Mouse (Mus musculus) ovary, adult 10 weeks (tissue): ENCODE measurements around the gene Gabrr1. TPM values are rescaled to one million over a fixed set of nuclear protein-coding genes. Genes with fewer than 3 reads are reported as not detected.

Source experiments
- polyA plus RNA-seq: library from polyadenylated mRNA; stranded (reverse); fragments of 350-450 nt; fragmentation: Illumina TruSeq; extraction: RNeasy Lipid Tissue Mini Kit (QIAGEN cat#74804); gene quantifications from one replicate; pipeline ENCODE4 v1.2.3, GENCODE M21; 2014

Gene Gabrr1
- polyA plus RNA-seq = not detected

GRCm38 (mm10) chr4:33132221-33132620 lies at the start of gene Gabrr1:
TSS of gene Gabrr1 (plus strand) at chr4:33132521.

GRCm38 (mm10) chr4:33189735-33190036 lies 57.4 kb downstream of the Gabrr1 start, which contains the start of gene Pm20d2:
TSS of gene Pm20d2 (minus strand) at chr4:33189737.

GRCm38 (mm10) chr4:33208881-33209841 lies 76.8 kb downstream of the Gabrr1 start, which contains the start of gene Srsf12:
TSS of gene Srsf12 (plus strand) at chr4:33208991.

Other genes starting within 250 kb of the Gabrr1 start
- gene Ankrd6, start 181.7 kb upstream of the Gabrr1 start, polyA plus RNA-seq = 9.6 TPM
- gene Rragd, start 149.5 kb upstream of the Gabrr1 start, polyA plus RNA-seq = 28.7 TPM
- gene Ube2j1, start 101.1 kb upstream of the Gabrr1 start, polyA plus RNA-seq = 139 TPM
- gene Gabrr2, start 69.5 kb upstream of the Gabrr1 start, polyA plus RNA-seq = not detected
- gene Pm20d2, start 57.2 kb downstream of the Gabrr1 start, polyA plus RNA-seq = 8.0 TPM
- 3.2 TPM for gene Srsf12, start 76.5 kb downstream of the Gabrr1 start, polyA plus RNA-seq
- gene Pnrc1, start 157.6 kb downstream of the Gabrr1 start, polyA plus RNA-seq = 395 TPM
- 69.8 TPM for gene Rngtt, start 177.8 kb downstream of the Gabrr1 start, polyA plus RNA-seq